Mouse (Mus musculus) gastrocnemius, adult 18-20 months (tissue): ENCODE data around the gene Ferd3l. TPM values are rescaled to one million over a fixed set of nuclear protein-coding genes. Genes with fewer than 3 reads are reported as not detected.

Source experiments
- DNase-seq: peaks from one replicate; pipeline ENCODE4 v3.0.0; 2021; ENCODE audit warnings: low spot score
- total RNA-seq, 2 experiments: library from RNA; stranded (reverse); gene quantifications; 2 replicates each; pipeline ENCODE4 v1.2.3; 2021

The Ferd3l gene
- total RNA-seq, 2 experiments from 2014 or later = not detected

DNA sequence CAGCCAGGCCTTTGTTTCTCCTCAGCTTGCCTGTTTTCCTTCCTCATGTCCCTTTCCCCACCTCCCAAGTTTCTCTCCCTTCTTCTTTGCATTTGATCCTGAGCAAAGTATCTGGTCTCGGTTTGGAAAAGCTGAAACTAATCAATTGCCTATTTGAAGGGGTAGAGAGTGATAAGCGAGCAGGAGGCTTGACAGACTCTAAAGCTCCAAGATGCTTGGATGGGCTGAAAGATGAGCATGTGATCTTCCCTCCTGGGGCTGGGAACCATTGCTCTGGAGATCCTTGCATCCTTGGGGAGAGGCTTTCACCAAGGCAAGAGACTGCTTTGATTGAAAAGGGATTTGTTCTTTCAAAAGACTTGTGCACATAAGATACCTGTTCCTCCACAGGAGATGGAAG, 36.2 kb downstream of the Ferd3l start:
- DNase-seq = no peak

DNA sequence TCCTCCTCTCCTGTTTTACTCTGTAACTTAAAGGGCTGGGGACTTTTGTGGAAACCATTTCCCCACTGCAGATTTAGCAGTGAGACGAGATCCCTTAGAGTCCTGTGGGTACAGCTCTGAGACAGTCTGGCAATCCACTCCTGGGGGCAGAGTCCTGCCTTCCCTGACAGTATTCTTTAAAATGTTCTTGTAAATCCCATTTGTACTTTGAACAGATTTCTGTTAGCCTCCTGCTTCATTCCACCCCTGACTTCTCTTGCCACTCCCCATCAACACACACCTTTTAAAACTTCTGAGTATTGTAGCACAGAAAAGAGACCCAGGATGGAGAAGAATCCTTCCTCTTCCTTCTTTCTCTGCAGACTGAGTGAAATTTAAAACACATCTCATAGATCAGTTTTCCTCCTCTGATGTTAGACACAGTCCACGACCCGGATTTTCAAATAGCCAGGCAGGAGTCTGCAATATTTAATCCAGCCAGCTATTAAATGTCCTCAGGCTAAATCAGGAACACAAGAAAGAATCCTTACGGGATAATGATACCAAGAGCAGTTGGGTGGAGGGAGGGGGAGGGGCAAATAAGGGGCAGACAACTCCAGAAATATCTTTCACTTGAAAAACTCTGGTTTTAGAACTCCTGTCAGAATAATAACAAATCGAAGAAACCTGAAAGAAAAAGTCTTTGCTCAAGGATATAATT, 37.6 kb downstream of the Ferd3l start:
- DNase-seq = no peak

DNA sequence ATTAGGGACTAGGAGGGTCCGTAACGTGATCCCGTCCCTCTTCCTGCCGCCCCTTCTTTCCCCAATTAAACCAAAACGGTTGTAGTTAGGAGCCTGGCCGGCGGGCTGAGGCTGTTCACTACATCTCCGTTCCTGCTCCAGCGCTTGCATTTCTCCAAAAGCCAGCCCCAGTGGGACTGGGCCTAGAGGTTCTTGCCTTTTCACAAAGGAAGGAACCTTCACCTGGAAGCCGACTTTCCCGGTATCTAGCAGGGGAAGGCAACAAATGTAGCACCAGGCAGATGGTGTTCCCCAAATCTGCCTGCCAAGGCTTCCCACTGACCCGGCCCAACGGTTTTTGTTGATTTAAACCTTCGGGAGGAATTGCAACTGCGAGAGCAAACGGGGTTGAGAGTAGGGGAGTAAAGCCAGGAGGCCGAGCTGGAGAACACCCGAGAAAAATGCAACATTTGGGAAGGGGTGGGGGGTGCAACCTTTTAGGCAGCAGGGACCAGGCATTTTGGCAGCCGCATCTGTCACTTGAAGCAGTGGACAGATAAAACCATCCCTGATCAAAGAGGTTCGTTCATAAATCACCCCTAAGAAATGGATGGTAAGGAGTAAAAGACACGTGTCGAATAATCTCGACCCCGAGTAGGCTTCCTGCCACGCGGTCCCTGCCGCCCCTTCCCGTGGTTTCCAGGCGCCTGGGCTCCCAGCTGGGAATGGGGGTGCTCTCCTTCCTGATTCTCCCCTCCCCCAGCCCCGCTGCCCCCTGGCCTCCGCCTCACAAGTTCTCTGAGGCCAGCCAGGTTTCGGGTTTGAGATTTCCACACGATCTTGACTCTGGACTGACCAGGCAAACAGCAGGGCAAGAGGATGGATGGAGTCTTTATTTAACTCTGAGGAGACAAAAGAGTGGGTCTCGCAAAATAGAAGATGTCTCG, 38.5 kb downstream of the Ferd3l start:
- DNase-seq = no peak

DNA sequence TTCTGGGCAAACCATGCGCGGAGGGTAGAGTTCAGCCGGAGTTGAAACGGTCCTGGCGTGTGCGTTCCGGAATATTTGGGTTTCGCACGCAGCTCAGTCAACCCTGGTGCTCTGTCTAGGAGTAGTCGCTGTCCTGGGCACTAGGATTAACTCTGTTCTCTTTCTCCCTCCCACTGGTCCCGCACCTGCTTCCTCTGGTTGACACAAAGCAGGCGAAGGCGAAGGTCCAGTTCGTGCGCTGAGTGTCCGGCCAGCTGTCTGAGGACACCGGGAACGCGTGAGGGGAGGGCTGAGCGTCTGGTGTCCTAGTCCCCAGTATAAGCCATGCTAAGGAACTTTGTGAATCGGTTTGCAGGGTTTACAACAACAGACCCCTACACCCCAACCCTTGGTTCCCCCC, 39.3 kb downstream of the Ferd3l start:
- DNase-seq = no peak

DNA sequence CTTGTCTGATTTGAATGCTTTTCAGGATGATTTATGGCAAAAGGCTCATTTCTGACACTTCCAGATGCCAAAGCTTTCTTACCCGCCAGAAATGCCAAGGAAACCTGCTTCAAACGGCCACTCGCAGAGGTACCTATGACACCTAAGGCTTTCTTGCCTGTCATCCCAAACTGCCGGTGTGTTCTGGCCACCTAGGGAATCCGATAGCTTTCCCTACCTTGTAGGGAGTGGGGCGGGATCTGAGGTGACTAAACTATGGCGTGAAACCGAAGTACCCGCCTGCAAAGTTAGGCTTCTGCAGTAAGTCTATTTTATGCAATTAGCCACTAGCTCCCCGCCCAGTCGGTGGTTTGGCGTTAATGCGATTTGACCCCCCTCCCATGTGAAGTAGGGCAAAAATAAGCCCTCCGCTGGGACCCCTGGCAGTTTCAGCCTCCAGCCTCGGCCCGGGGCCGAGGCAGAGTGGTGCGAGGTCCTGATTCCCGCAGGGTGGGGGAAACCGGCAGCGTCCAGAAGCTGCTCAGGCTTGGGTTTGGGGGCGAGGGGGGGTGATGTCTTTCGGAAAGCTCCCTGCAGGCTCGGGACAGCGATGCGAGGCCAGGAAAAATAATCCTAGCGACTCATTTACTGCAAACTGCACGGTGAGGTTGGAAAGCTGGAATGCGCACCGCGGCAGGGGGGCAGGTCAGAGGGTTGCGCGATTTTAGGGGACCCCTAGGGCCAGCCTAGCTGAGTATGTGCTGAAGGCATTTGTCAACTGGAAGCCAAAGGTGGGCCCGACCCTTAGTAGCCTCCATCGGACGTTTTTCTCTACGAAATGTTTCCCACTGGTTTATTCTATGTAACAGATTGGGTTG, 40.0 kb downstream of the Ferd3l start:
- no peak for DNase-seq

DNA sequence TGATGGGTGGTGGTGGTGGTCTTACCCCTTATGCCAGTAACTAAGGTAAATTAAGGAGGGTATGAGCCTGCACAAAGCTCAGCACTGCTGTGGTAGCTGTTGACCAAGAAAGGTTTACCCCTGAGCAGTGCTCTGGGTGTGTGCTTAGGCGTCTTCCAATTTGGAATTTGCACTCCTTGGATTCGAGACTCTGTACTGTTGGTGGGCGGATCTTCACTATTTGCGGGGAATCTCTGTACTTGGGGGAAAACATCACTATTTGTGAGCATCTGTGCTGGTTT, 40.6 kb downstream of the Ferd3l start:
- no peak for DNase-seq

Other genes starting within 250 kb of the Ferd3l start
- gene Twist1, start 29.2 kb downstream of the Ferd3l start, total RNA-seq = 1 to 10 TPM; 1.0 to 1.5 TPM